Mouse (Mus musculus): ENCODE measurements around the gene Gnaq.
A peak's percentile ranks its signal among the peaks of the same experiment; 100 is the strongest.

Gene Gnaq

GRCm38 (mm10) chr19:16382392-16382791 lies 249.8 kb downstream of the Gnaq start:
- DNase-seq = no peak

- DNase-seq = no peak
Measured at GRCm38 (mm10) chr19:16383127-16383526, 250.5 kb downstream of the Gnaq start.

- DNase-seq = no peak
Measured at GRCm38 (mm10) chr19:16384094-16384493, 251.5 kb downstream of the Gnaq start.

- DNase-seq = peak; percentile 57
Measured at GRCm38 (mm10) chr19:16384957-16385356, 252.3 kb downstream of the Gnaq start.

GRCm38 (mm10) chr19:16386514-16386913 lies 253.9 kb downstream of the Gnaq start:
- DNase-seq = no peak

- DNase-seq = no peak
Measured at GRCm38 (mm10) chr19:16390192-16390795, 257.7 kb downstream of the Gnaq start.

- DNase-seq = no peak
Measured at GRCm38 (mm10) chr19:16394381-16394780, 261.8 kb downstream of the Gnaq start.

GRCm38 (mm10) chr19:16403101-16403500 lies 270.5 kb downstream of the Gnaq start:
- no peak for DNase-seq

- DNase-seq = no peak
Measured at GRCm38 (mm10) chr19:16407727-16408126, 275.1 kb downstream of the Gnaq start.

- no peak for DNase-seq
Measured at GRCm38 (mm10) chr19:16411302-16411701, 278.7 kb downstream of the Gnaq start.

- no peak for DNase-seq
Measured at GRCm38 (mm10) chr19:16418086-16418663, 285.5 kb downstream of the Gnaq start.

- no peak for DNase-seq
Measured at GRCm38 (mm10) chr19:16425596-16425995, 293.0 kb downstream of the Gnaq start.

- DNase-seq = no peak
Measured at GRCm38 (mm10) chr19:16431368-16431767, 298.7 kb downstream of the Gnaq start.

- peak; percentile 50 for DNase-seq
Measured at GRCm38 (mm10) chr19:16434879-16435278, 302.2 kb downstream of the Gnaq start.

- peak; percentile 85 for DNase-seq
Measured at GRCm38 (mm10) chr19:16435531-16436231, 303.1 kb downstream of the Gnaq start, which contains the start of gene Gna14. TSS of gene Gna14 (plus strand) at chr19:16435762.

- peak; percentile 57 for DNase-seq
Measured at GRCm38 (mm10) chr19:16436335-16437169, 303.9 kb downstream of the Gnaq start.
